Mouse (Mus musculus) spleen, adult 2 months (tissue): Measurements from ENCODE around the gene Depdc5.

Experiments used
- CTCF ChIP-seq: fragments of 200-500 bp; IDR thresholded peaks from 2 replicates; pipeline ENCODE4 v1.5.1; 2011; ENCODE audit warnings: mild to moderate bottlenecking, inconsistent platforms; ENCODE audit not compliant: insufficient read depth, insufficient read length, insufficient replicate concordance; ENCODE audit errors: extremely low read depth
- POLR2A ChIP-seq: fragments of 200-500 bp; IDR thresholded peaks from 2 replicates; pipeline ENCODE4 v1.6.1; 2011; ENCODE audit warnings: low read depth, low read length, inconsistent platforms

- TF ChIP-seq CTCF (no peak), POLR2A (no peak)
Observed at GRCm38 (mm10) chr5:33014096-33014495, 150.6 kb downstream of the Depdc5 start.
